Mouse (Mus musculus) lung, embryonic 16.5 days (tissue): Measurements from ENCODE around the gene Mx1. TPM values are rescaled to one million over a fixed set of nuclear protein-coding genes. Genes with fewer than 3 reads are reported as not detected.

ENCODE experiments used
- ATAC-seq: fragments of 200-750 bp; cut with Nextera tagmentation; 2 replicates; pipeline ENCODE4 v1.8.0; 2017; ENCODE audit warnings: low read depth, mild to moderate bottlenecking, moderate library complexity
- H3K27ac ChIP-seq: fragments of 300-500 bp; sonication (generic); 2 replicates; pipeline ENCODE4 v1.5.1; 2014; ENCODE audit warnings: mild to moderate bottlenecking, control low read depth, low read length
- H3K27me3 ChIP-seq: fragments of 300-500 bp; sonication (generic); 2 replicates; pipeline ENCODE4 v1.6.1; 2014; ENCODE audit warnings: low read depth, low read length, mixed read lengths; ENCODE audit not compliant: control insufficient read depth, insufficient read depth
- H3K36me3 ChIP-seq: fragments of 300-500 bp; sonication (generic); 2 replicates; pipeline ENCODE4 v1.6.1; 2014; ENCODE audit warnings: low read length; ENCODE audit not compliant: control insufficient read depth, insufficient read depth
- H3K4me1 ChIP-seq: fragments of 300-500 bp; sonication (generic); replicated peaks from 2 replicates; pipeline ENCODE4 v1.6.1; 2014; ENCODE audit warnings: low read length, mixed read lengths; ENCODE audit not compliant: control insufficient read depth, insufficient read depth
- H3K4me2 ChIP-seq: fragments of 300-500 bp; sonication (generic); 2 replicates; pipeline ENCODE4 v1.6.1; 2014; ENCODE audit warnings: low read depth, low read length, control low read depth
- H3K4me3 ChIP-seq: fragments of 300-500 bp; sonication (generic); 2 replicates; pipeline ENCODE4 v1.5.1; 2014; ENCODE audit warnings: mild to moderate bottlenecking, low read length, control low read depth
- H3K9ac ChIP-seq: fragments of 300-500 bp; sonication (generic); 2 replicates; pipeline ENCODE4 v1.6.1; 2014; ENCODE audit warnings: low read length, control low read depth
- H3K9me3 ChIP-seq: fragments of 300-500 bp; sonication (generic); 2 replicates; pipeline ENCODE4 v1.6.1; 2016; ENCODE audit warnings: low read length; ENCODE audit not compliant: control insufficient read depth
- WGBS: fragments of 180-500 bp; shearing (Covaris S2); extraction: QIAGEN DNeasy Blood & Tissue Kit; methylation state at CpG from one replicate; pipeline ENCODE4 v1.1.7; 2014; 5-methylcytosine and 5-hydroxymethylcytosine counted together
- polyA plus RNA-seq: library from polyadenylated mRNA; unstranded; fragments of >200 nt; fragmentation: Nextera tagmentation; extraction: Ambion mirVana; gene quantifications from 2 replicates; pipeline ENCODE4 v1.2.1, GENCODE M21; 2015

Gene Mx1
- polyA plus RNA-seq, result 0.33 and 0.45 TPM in 2 replicates

DNA sequence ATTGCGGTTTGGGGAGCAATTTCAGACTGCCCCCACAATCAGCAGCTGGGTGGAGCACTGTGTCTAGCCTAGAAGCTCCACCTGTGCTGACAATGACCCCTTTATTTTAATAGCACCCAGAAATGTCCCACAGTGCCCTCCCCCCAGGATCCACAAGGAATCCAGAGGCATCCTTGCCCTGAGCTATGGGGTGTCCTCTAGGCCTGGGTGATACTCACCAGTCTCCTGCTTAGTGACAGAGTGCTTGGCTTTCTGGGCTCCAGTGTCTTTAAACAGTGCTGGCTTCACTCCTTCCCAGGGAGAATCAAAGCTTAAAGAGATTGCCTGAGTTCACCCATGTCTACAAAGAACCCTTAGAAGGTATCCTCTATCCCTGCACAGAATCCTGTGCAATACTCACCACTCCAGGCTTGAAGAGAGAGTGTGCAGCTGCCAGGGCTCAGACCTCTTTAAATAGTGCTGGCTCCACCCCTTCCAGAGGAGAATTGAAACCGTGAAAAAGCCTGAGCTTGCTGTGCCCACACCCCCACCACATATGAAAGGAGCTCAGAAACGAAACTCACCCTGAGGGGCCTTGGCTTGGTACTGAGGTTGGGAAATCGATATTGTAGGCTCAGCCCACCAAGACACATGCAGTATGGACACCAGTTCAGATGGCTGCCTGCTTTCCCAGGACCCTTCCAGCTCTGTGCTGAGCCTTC, at the start of gene Mx1:
TSS of gene Mx1 (minus strand) at position 427 of the 701 bp plus-strand sequence.
- Histone ChIP-seq H3K4me1 (0 out of 2 replicates have a peak, but pooled peaks cover 2% of the 10 kb centered on the region), H3K9ac (no peak within 1 kb of the TSS), H3K4me3 (no peak within 1 kb of the TSS), H3K4me2 (no peak within 1 kb of the TSS), H3K36me3 (no peaks in the 10 kb centered on the region), H3K27ac (no peak within 1 kb of the TSS), H3K9me3 (no peaks in the 10 kb centered on the region), H3K27me3 (no peaks in the 10 kb centered on the region)
- WGBS, result 28% methylated on average over 4 of the region's 4 CpGs
- ATAC-seq, result peak; percentile 57

DNA sequence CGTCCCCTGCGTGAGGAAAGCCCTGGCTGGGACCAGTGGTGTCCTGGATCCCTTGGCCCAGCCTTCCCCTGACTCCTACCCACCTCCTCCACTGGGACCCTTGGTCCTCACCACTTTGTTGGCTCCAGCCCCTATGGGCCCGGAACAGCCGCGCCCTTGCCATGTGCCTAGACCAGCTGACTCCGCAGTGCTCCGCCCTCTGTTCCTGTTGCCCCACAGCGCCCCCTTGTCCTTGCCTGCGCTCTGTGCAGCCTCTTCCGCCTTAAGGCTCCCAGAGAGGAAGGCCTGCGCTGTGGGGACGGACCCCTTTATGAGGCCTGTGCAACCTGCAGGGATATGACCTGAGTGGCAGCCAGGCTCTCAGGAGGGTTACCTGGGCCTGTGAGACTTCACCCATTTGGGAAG, 49.6 kb upstream of the Mx1 start:
- Histone ChIP-seq H3K4me1 (no peaks in the 10 kb centered on the region), H3K4me2 (no peak overlapping the region), H3K9me3 (no peaks in the 10 kb centered on the region), H3K27ac (no peak overlapping the region), H3K27me3 (no peaks in the 10 kb centered on the region), H3K36me3 (no peaks in the 10 kb centered on the region), H3K4me3 (no peak overlapping the region), H3K9ac (no peak overlapping the region)
- no peak for ATAC-seq
- WGBS, result 86% methylated on average over 12 of the region's 12 CpGs

DNA sequence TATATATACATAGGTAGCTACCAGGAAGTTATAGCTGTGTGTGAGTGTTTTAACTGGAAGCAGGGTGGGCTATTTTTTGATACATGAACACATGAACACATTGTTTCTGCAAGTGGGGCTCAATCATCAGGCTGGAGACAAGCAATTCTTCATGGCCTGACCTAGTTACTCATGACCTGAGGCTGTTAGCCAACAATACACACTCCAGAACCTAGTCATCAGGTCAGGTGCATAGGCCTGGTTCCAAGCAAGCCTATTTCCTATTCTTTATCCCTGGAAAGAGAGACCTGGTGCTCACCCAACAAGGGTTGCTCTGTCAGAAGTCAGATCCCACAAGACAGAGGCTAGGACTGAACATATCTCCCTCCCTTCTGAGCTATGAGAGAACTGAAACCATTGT, 48.8 kb upstream of the Mx1 start:
- ATAC-seq, result no peak
- Histone ChIP-seq H3K4me2 (no peak overlapping the region), H3K27ac (peak overlapping the region; percentile 35), H3K27me3 (no peaks in the 10 kb centered on the region), H3K9ac (no peak overlapping the region), H3K9me3 (no peaks in the 10 kb centered on the region), H3K4me3 (no peak overlapping the region), H3K36me3 (no peaks in the 10 kb centered on the region), H3K4me1 (no peaks in the 10 kb centered on the region)

DNA sequence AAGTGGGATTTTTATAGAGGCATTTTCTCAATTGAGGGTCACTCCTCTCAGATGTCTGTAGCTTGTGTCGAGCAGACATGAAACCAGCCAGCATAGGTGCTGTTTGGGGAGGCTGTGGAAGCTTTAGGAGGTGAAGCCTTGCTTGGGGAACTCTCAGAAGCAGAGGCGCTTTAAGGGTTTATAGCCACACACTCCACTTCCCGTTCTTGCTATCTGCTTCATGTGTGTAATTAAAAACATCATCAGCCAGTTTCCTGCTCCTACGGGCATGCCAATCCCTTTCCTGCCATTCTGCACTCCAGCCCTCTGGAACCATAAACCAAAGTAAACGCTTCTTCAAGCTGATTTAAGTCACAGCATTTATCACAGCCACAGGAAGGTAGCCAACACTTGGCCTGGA, 48.1 kb upstream of the Mx1 start:
- Histone ChIP-seq H3K27me3 (no peaks in the 10 kb centered on the region), H3K4me1 (no peaks in the 10 kb centered on the region), H3K4me2 (no peak overlapping the region), H3K4me3 (no peak overlapping the region), H3K9ac (no peak overlapping the region), H3K9me3 (no peaks in the 10 kb centered on the region), H3K36me3 (no peaks in the 10 kb centered on the region), H3K27ac (peak overlapping the region; percentile 35; the same call in 1 of the 2 replicates)
- no peak for ATAC-seq
- 18% methylated on average over 5 of the region's 5 CpGs for WGBS

DNA sequence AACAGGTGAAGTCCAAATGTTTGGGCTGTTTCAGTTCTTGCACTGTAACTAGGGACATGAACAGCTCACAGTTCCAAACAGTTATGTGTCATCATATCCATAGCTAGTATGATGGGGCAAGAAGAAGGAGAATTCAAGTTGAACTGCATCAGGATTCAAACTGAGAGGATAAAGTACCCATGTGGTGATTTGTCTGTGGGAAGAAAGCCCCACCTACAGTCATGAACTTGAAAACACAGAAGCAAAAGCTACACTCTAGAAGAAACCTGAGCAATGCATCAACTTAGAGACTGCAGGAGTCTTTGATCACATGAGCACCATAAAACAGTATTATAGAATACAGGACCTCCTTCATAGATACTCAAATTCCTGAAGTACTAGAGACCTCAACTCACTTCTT, 45.1 kb upstream of the Mx1 start:
- Histone ChIP-seq H3K9ac (no peak overlapping the region), H3K4me2 (no peak overlapping the region), H3K4me1 (no peaks in the 10 kb centered on the region), H3K9me3 (no peaks in the 10 kb centered on the region), H3K4me3 (no peak overlapping the region), H3K36me3 (no peaks in the 10 kb centered on the region), H3K27me3 (no peaks in the 10 kb centered on the region), H3K27ac (no peak overlapping the region)
- no peak for ATAC-seq

DNA sequence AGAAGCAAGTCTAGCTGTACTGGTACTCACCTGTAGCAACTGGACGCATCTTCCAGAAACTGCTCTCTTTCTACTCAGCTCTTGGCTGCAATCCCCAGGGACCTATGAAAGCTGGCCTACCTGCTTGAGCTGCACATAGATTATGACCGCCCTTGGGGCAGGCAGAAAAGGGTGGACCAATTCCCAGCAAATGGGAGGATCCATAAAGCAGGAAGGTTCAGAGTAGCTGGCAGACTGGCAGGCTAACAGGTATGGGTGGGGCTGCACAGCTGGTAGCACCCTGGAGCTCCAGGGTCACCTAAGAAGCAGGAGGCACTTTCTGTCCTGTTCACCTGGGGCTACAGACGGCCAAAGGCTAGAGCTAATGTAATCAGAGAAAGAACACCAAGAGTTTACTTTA, 42.1 kb upstream of the Mx1 start:
- no peak for ATAC-seq
- Histone ChIP-seq H3K4me2 (no peak overlapping the region), H3K36me3 (no peaks in the 10 kb centered on the region), H3K4me3 (no peak overlapping the region), H3K9ac (no peak overlapping the region), H3K4me1 (no peaks in the 10 kb centered on the region), H3K9me3 (no peaks in the 10 kb centered on the region), H3K27ac (no peak overlapping the region), H3K27me3 (no peaks in the 10 kb centered on the region)
- WGBS, result 71% methylated on average over 3 of the region's 3 CpGs

DNA sequence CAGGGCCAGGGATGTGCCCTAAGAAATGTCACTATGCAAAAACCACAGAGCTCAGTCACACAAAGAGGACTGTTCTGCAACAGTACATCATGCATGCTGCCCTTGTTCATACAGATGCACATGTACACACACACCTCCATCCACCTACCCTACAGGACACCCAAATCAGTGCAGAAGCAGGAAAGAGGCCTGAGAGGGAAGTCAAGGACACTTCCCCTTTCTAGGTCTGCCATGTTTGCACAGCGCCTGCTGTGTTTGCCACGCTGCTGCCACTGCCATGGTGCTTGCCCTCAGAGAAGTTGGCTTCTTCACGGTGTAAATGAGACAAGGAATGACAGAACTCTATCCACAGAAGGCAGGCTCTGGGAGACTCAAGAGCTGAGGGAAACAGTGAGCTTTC, 41.1 kb upstream of the Mx1 start:
- WGBS, result 62% methylated on average over 3 of the region's 3 CpGs
- Histone ChIP-seq H3K27ac (no peak overlapping the region), H3K9me3 (no peaks in the 10 kb centered on the region), H3K9ac (no peak overlapping the region), H3K27me3 (no peaks in the 10 kb centered on the region), H3K4me1 (no peaks in the 10 kb centered on the region), H3K4me3 (no peak overlapping the region), H3K4me2 (no peak overlapping the region), H3K36me3 (no peaks in the 10 kb centered on the region)
- no peak for ATAC-seq

DNA sequence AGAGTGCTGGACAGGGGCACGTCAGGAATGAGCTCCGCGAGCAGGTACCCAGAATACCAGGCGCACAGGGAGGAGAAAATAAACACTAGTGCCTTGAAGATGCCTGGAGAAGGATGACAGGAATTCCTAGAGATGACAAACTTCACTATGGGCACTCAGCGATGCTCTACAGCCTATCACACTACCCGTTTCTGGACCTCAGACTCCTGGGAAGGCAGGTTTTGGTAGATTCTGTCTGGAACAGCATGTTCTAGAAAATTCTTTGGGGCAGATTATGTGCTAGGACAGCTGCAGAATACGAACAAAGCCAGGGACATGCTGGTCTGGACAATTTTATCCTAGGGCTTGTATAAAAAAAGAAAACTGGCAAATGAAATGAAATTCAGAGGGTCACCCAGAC, 38.2 kb upstream of the Mx1 start:
- Histone ChIP-seq H3K4me2 (no peak overlapping the region), H3K4me1 (no peaks in the 10 kb centered on the region), H3K27me3 (no peaks in the 10 kb centered on the region), H3K27ac (no peak overlapping the region), H3K9me3 (no peaks in the 10 kb centered on the region), H3K4me3 (no peak overlapping the region), H3K36me3 (no peaks in the 10 kb centered on the region), H3K9ac (no peak overlapping the region)
- ATAC-seq, result no peak
- 57% methylated on average over 7 of the region's 7 CpGs for WGBS

DNA sequence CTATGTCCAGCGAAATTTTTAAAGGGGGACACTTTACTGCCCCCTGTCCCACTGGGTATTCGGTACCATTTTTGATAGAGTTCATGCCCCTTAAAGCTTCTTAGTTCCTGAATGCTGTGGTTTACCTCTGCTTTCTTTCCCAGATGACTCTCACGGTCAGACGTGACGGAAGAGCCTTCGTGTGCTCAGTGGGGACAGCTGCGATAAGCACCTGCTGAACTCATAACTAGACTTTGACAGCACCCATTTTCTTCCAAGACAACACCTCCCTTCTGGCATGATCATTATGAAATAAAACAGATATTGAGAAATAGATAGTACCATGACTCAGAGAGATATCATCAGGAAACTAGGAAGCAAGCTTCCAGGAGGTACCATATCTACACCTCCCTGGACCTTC, 36.7 kb upstream of the Mx1 start:
- no peaks in the 10 kb centered on the region for H3K27me3 ChIP-seq
- H3K36me3 ChIP-seq, result no peaks in the 10 kb centered on the region
- WGBS, result 90% methylated on average over 7 of the region's 7 CpGs
- H3K4me3 ChIP-seq, result no peak overlapping the region
- no peaks in the 10 kb centered on the region for H3K4me1 ChIP-seq
- H3K9ac ChIP-seq, result no peak overlapping the region
- no peak for ATAC-seq
- H3K4me2 ChIP-seq, result no peak overlapping the region
- H3K27ac ChIP-seq, result no peak overlapping the region
- H3K9me3 ChIP-seq, result no peaks in the 10 kb centered on the region

DNA sequence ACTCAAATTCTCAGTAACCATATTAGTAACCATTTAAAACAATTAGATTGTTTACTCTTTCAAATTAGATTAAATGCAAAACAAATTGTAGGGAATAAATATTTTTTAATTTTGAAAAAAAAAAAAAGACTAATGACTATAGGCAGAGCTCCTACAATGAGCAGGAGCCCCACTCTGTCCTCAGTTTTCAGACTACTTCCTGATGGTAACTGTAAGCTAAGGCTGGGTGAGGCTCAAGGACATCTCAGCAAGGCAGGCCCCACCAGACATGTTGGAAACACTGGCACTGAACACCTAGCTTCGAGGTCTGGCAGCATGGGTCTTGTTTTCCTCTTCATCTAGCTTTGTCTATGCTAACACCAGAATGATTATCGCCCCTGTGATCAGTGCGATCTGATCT, 35.4 kb upstream of the Mx1 start:
- Histone ChIP-seq H3K4me1 (no peaks in the 10 kb centered on the region), H3K27me3 (no peaks in the 10 kb centered on the region), H3K4me3 (no peak overlapping the region), H3K36me3 (no peaks in the 10 kb centered on the region), H3K27ac (no peak overlapping the region), H3K4me2 (no peak overlapping the region), H3K9me3 (no peaks in the 10 kb centered on the region), H3K9ac (no peak overlapping the region)
- 86% methylated on average over 3 of the region's 3 CpGs for WGBS
- no peak for ATAC-seq
